Mouse (Mus musculus): ENCODE measurements at regions not wholly inside any gene's neighbourhood (a gene's known extent, or its start where the extent isn't known, plus 50 kb on each side); places are given as distances from the start of the nearest gene placed in this dataset.

DNA sequence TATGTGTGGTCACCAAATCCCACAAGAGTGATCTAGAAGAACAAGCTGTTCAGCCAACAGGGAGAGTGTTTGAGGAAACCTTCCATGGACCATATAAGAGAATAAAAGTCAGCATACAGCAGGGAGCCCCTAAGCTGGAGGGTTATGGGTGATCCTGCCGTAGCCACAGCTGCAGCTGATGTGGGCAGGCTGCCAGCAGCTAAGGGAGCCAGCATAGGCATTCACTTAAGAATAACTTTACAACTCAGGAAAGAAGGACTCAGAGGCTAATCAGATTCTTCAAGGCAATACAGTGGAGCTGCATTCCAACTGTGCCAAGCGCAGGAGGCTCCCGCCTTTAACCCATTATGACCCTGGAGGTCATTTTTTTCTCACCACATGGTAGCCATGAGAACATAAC, 121.6 kb downstream of the Uck2 start:
- DNase-seq: peak; percentile 12 to 16
- intact Hi-C loops (cut with DNase I): no loop called here

- intact Hi-C loops (cut with DNase I): no loop called here
- no peak for DNase-seq
These were observed 122.6 kb downstream of the Uck2 start for GRCm38 (mm10) chr1:167162495-167162894.

GRCm38 (mm10) chr1:167159536-167159935, 125.6 kb downstream of the Uck2 start:
- intact Hi-C loops (cut with DNase I): no loop called here
- no peak for DNase-seq

GRCm38 (mm10) chr1:167152442-167152841, 132.7 kb downstream of the Uck2 start:
- DNase-seq: no peak
- intact Hi-C loops (cut with DNase I): no loop called here

GRCm38 (mm10) chr1:167144335-167144734, 140.8 kb downstream of the Uck2 start:
- no peak for DNase-seq
- intact Hi-C loops (cut with DNase I): no loop called here

DNA sequence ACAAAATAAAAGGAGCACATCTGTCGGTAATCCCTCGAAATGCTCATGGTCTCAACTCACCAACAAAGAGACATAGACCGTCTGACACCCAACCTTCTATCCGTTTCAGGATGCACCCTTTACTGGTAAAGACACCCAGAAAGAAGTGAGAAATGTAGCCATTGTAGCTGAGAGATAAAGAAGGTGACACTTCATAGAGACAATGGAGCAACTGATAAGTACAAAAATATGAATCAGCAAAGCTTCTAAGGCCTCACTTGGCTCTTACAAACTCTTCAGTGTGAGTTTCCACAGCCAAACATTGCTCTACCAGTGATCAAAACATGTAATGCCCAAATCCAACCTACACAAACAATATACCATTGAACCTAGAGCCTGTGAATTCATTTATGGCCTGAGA, 141.3 kb downstream of the Uck2 start:
- no peak for DNase-seq
- intact Hi-C loops (cut with DNase I): no loop called here
